Mouse (Mus musculus) limb, embryonic 14.5 days (tissue): ENCODE measurements around the gene Epyc. TPM values are rescaled to one million over a fixed set of nuclear protein-coding genes. Genes with fewer than 3 reads are reported as not detected.

Experiments used
- ATAC-seq: fragments of 200-750 bp; cut with Nextera tagmentation; 2 replicates; pipeline ENCODE4 v1.8.0; 2017; ENCODE audit warnings: low read depth, moderate number of reproducible peaks, moderate TSS enrichment; ENCODE audit not compliant: low FRiP score
- DNase-seq: peaks from one replicate; pipeline ENCODE4 v3.0.0-alpha.2; 2015; ENCODE audit warnings: low spot score
- H3K27ac ChIP-seq: fragments of 300-500 bp; sonication (generic); replicated peaks from 2 replicates; pipeline ENCODE4 v1.5.1; 2014; ENCODE audit warnings: low read depth, mild to moderate bottlenecking, low read length, moderate library complexity, mixed read lengths
- H3K27me3 ChIP-seq: fragments of 300-500 bp; sonication (generic); 2 replicates; pipeline ENCODE4 v1.6.1; 2014; ENCODE audit warnings: low read length, mixed read lengths; ENCODE audit not compliant: control insufficient read depth, insufficient read depth
- H3K36me3 ChIP-seq: fragments of 300-500 bp; sonication (generic); 2 replicates; pipeline ENCODE4 v1.6.1; 2014; ENCODE audit warnings: mild to moderate bottlenecking, low read length, moderate library complexity, mixed read lengths; ENCODE audit not compliant: control insufficient read depth, insufficient read depth
- H3K4me1 ChIP-seq: fragments of 300-500 bp; sonication (generic); 2 replicates; pipeline ENCODE4 v1.6.1; 2014; ENCODE audit warnings: antibody characterized with exemption, low read length, mixed read lengths; ENCODE audit not compliant: control insufficient read depth, insufficient read depth
- H3K4me2 ChIP-seq: fragments of 300-500 bp; sonication (generic); replicated peaks from 2 replicates; pipeline ENCODE4 v1.6.1; 2014; ENCODE audit warnings: low read depth, mild to moderate bottlenecking, low read length, moderate library complexity; ENCODE audit not compliant: severe bottlenecking
- H3K4me3 ChIP-seq: fragments of 300-500 bp; sonication (generic); replicated peaks from 2 replicates; pipeline ENCODE4 v1.5.1; 2014; ENCODE audit warnings: low read length
- H3K9ac ChIP-seq: fragments of 300-500 bp; sonication (generic); 2 replicates; pipeline ENCODE4 v1.6.1; 2014; ENCODE audit warnings: mild to moderate bottlenecking, low read depth, low read length, moderate library complexity; ENCODE audit not compliant: severe bottlenecking
- H3K9me3 ChIP-seq: fragments of 300-500 bp; sonication (generic); 2 replicates; pipeline ENCODE4 v1.6.1; 2016; ENCODE audit warnings: low read length; ENCODE audit not compliant: control insufficient read depth
- POLR2A ChIP-seq: fragments of 200-500 bp; IDR thresholded peaks from 2 replicates; pipeline ENCODE4 v1.8.0; 2012; ENCODE audit warnings: inconsistent platforms, mild to moderate bottlenecking, moderate library complexity, borderline replicate concordance; ENCODE audit not compliant: insufficient read depth, insufficient read length; ENCODE audit errors: extremely low read depth
- WGBS: fragments of 180-500 bp; shearing (Covaris S2); extraction: QIAGEN DNeasy Blood & Tissue Kit; methylation state at CpG from one replicate; pipeline ENCODE4 v1.1.7; 2014; 5-methylcytosine and 5-hydroxymethylcytosine counted together
- polyA plus RNA-seq, 2 experiments: library from polyadenylated mRNA; depleted of rRNA in 1 of 2; stranded (reverse) in 1 of 2; unstranded in 1 of 2; fragments of >200 nt; fragmentation: Nextera tagmentation in 1 of 2; extraction: Ambion mirVana in 1 of 2; gene quantifications; 2 replicates each; pipeline versions ENCODE4 v1.2.1 to v1.2.3; 2012 to 2014

Epyc gene
- polyA plus RNA-seq, 2 experiments, result 38.4 to 79.8 TPM

DNA sequence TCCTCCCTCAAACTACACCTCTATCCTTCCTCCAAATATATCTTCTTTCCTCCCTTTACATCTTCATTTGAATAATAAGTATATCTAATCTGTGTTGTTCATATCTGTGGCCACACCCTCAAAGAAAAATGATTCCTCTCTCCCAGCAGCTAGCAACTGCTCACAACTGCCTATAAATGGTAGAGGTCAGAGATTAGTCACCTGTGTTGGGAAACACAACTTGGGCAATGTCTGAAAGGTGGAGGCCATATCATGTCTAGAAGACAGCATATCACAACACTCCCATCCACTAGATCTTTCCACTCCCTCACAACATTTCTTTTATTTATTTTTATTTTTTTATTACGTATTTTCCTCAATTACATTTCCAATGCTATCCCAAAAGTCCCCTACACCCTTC lies 15.6 kb downstream of the Epyc start:
- no peak for ATAC-seq
- DNase-seq, result no peak
- Histone ChIP-seq H3K27me3 (no peaks in the 10 kb centered on the region), H3K4me1 (no peaks in the 10 kb centered on the region), H3K4me3 (no peak overlapping the region), H3K9me3 (no peaks in the 10 kb centered on the region), H3K27ac (no peak overlapping the region), H3K9ac (no peak overlapping the region), H3K36me3 (no peaks in the 10 kb centered on the region), H3K4me2 (no peak overlapping the region)
- 93% methylated on average over 1 of the region's 1 CpGs for WGBS
- no peak for TF ChIP-seq POLR2A

DNA sequence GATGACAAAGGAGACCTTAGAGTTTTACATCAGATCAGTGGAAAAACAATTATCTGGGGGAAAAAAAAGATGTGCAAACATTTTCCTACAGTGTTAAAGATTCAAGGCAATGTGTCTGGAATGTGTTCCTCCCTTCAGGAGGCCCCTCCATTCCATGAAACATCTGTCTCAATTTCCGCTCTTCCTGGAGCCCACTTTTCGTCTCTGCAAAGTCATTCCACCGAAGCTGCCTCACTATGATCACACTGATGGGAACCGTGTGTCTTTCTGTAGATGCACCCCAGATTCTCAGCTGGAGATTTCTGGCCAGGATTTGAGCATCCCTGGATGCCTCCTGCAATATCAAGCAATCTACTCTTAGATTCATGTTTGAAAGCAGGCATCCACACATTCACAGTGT lies 24.8 kb downstream of the Epyc start:
- ATAC-seq (peak; percentile 86), DNase-seq (peak; percentile 74)
- WGBS, result 38% methylated on average over 4 of the region's 4 CpGs
- no peak overlapping the region for H3K4me3 ChIP-seq
- no peaks in the 10 kb centered on the region for H3K9me3 ChIP-seq
- H3K9ac ChIP-seq, result no peak overlapping the region
- H3K27me3 ChIP-seq, result no peaks in the 10 kb centered on the region
- no peaks in the 10 kb centered on the region for H3K4me1 ChIP-seq
- no peak overlapping the region for H3K4me2 ChIP-seq
- peak overlapping the region; percentile 15; the same call in 1 of the 2 replicates for H3K27ac ChIP-seq
- no peak for TF ChIP-seq POLR2A
- no peaks in the 10 kb centered on the region for H3K36me3 ChIP-seq

DNA sequence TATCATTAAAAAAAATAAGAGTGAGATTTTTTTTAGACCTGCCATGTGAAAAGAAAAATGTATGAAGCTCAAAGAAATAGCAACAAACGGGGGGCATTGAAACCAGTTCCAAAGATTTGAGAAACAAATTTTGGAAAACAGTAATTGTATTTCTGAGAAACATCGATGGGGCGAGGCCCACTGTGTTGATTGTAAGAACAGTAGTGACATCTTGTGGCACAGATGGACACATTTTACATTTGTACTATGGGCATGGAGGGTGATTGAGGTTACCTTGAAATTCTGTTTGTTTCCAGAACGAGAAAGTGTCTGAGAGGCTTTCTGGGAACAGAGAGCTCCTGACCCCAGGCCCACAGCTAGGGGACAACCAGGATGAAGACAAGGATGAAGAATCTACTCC lies 26.3 kb downstream of the Epyc start:
- Histone ChIP-seq H3K27ac (no peak overlapping the region), H3K36me3 (no peaks in the 10 kb centered on the region), H3K4me1 (no peaks in the 10 kb centered on the region), H3K9ac (no peak overlapping the region), H3K27me3 (no peaks in the 10 kb centered on the region), H3K4me3 (no peak overlapping the region), H3K9me3 (no peaks in the 10 kb centered on the region), H3K4me2 (no peak overlapping the region)
- TF ChIP-seq POLR2A, result no peak
- DNase-seq (peak; percentile 66), ATAC-seq (peak; percentile 64; the same call in 1 of the 2 replicates)
- 49% methylated on average over 4 of the region's 4 CpGs for WGBS

DNA sequence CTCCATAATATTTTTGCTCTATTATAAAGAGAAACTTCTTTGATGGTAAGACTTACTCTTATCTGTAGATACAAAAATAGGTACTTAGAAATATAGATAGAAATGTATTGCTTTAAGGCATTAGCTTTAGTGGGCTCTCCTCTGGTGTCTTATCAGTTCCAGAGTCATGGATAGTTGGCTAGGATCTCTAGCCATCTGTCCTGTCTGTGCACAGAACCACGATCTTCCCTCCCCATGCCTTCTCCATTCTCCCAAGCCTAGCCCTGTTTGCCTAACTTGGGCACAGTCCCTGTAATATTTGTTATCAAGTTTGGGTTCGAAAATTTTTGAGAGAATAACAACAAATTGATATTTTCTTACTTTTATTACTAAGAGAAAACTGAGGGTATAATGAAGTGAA lies 29.4 kb downstream of the Epyc start:
- no peak for TF ChIP-seq POLR2A
- Histone ChIP-seq H3K4me3 (no peak overlapping the region), H3K27me3 (no peaks in the 10 kb centered on the region), H3K9ac (no peak overlapping the region), H3K27ac (no peak overlapping the region), H3K9me3 (no peaks in the 10 kb centered on the region), H3K36me3 (no peaks in the 10 kb centered on the region), H3K4me2 (no peak overlapping the region), H3K4me1 (no peaks in the 10 kb centered on the region)
- DNase-seq, result no peak
- no peak for ATAC-seq
- 76% methylated on average over 2 of the region's 2 CpGs for WGBS

DNA sequence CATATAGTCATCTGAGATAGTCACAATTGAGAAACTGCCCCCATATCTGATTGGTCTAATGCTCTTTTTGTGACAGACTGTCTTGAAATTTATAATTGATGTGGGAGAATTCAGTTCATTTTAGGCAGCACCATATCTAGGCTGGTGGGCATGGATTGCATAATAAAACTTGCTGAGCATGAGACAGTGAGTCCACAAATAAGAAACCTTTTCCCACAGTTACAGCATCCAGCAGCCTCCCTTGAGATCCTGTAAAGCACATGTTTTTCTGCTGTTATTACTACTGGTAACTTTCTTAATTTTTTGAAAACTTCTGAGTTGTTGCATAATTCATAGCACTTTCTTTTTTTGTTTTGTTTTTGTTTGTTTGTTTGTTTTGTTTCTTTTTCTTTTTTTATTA lies 39.1 kb downstream of the Epyc start:
- H3K4me2 ChIP-seq, result no peak overlapping the region
- no peaks in the 10 kb centered on the region for H3K27me3 ChIP-seq
- no peak overlapping the region for H3K9ac ChIP-seq
- DNase-seq (no peak), ATAC-seq (no peak)
- no peaks in the 10 kb centered on the region; the same call in 1 of the 2 replicates for H3K4me1 ChIP-seq
- H3K36me3 ChIP-seq, result no peaks in the 10 kb centered on the region
- no peak overlapping the region for H3K4me3 ChIP-seq
- no peak for TF ChIP-seq POLR2A
- H3K27ac ChIP-seq, result no peak overlapping the region
- H3K9me3 ChIP-seq, result no peaks in the 10 kb centered on the region

DNA sequence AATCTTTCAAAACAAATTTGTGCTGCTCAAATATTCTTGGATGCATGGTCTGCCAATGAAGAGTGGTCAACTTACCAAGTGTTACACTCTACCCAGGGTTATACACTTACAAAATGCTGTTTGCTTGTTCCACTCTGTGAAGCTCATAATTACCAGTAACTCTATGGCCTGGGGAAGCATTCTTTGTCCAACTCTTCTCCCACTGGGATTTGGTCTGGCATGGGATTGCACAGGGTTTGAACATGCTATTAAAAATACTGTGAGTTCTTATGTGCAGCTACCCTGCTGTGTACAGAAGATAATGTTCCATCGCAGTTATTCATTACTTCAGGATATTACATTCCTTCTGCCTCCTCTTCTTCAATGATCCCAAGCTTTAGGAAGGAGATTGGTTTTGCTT lies 43.3 kb downstream of the Epyc start:
- no peak for TF ChIP-seq POLR2A
- no peaks in the 10 kb centered on the region for H3K27me3 ChIP-seq
- WGBS, result 65% methylated on average over 1 of the region's 1 CpGs

More for the DNA sequence above, 43.3 kb downstream of the Epyc start:
- Histone ChIP-seq H3K4me2 (no peak overlapping the region), H3K4me1 (no peaks in the 10 kb centered on the region; the same call in 1 of the 2 replicates), H3K9me3 (no peaks in the 10 kb centered on the region), H3K4me3 (no peak overlapping the region), H3K27ac (no peak overlapping the region), H3K36me3 (no peaks in the 10 kb centered on the region), H3K9ac (no peak overlapping the region)
- ATAC-seq (no peak), DNase-seq (no peak)
